Mouse (Mus musculus): Measurements from ENCODE around the gene Foxo3.

DNA sequence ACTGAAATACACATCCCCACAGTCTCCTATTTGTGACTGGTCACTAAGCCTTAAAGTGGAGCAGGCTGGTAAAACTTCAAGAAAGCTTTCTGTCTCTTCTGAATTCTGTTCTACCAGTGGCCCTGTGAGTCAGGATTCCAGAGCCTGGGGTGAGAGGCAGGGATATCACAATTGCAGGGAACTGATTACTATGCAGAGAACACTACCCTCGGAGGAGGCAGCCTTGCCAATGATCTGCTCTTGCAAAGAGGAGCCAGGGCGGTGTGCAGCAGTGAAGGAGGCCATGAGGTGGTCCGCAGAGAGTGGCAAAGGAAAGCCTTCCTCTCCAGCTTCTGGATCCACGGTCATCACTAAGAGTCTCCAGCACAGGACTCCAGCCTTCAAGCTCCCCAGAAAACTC lies 34.8 kb downstream of the Foxo3 start:
- TF ChIP-seq POLR2A (IDR thresholded peaks at IDR 0.05; ENCODE audit: borderline replicate concordance, extremely low read depth, insufficient read depth, insufficient read length, poor library complexity, severe bottlenecking), result no peak
- no peak for TF ChIP-seq CTCF (IDR thresholded peaks at IDR 0.05; ENCODE audit: borderline replicate concordance, extremely low read depth, insufficient read depth, insufficient read length)

Data from brain, embryonic 14.5 days (tissue).